Mouse (Mus musculus) ovary, adult 2 months (tissue): ENCODE results near the gene Gba. TPM values are rescaled to one million over a fixed set of nuclear protein-coding genes. Genes with fewer than 3 reads are reported as not detected.

Experiments used
- polyA plus RNA-seq: library from polyadenylated mRNA; depleted of rRNA; stranded (reverse); fragments of >200 nt; gene quantifications from 2 replicates; pipeline ENCODE4 v1.2.3, GENCODE M21; 2012; rRNA removed

Gene Gba
- 61.5 and 89.3 TPM in 2 replicates for polyA plus RNA-seq

GRCm38 (mm10) chr3:89202253-89203141, at the start of gene Gba:
TSS of gene Gba (plus strand) at chr3:89202928.

GRCm38 (mm10) chr3:89159616-89160344, 42.9 kb upstream of the Gba start, which contains the start of gene Hcn3:
TSS of gene Hcn3 (minus strand) at chr3:89160196.

GRCm38 (mm10) chr3:89164506-89165267, 38.0 kb upstream of the Gba start, which contains the start of gene Clk2:
TSS of gene Clk2 (plus strand) at chr3:89164795.

GRCm38 (mm10) chr3:89177242-89178106, 25.3 kb upstream of the Gba start, which contains the start of gene Scamp3:
TSS of gene Scamp3 (plus strand) at chr3:89177473.

GRCm38 (mm10) chr3:89183058-89183958, 19.4 kb upstream of the Gba start, which contains the start of gene Fam189b:
TSS of gene Fam189b (plus strand) at chr3:89183143.

GRCm38 (mm10) chr3:89214681-89215411, 12.1 kb downstream of the Gba start, which contains the start of gene Thbs3:
TSS of gene Thbs3 (plus strand) at chr3:89215180.

GRCm38 (mm10) chr3:89226900-89227299, 24.2 kb downstream of the Gba start, which contains the start of gene Mtx1:
TSS of gene Mtx1 (minus strand) at chr3:89227088.

GRCm38 (mm10) chr3:89228836-89229235, 26.1 kb downstream of the Gba start, which contains the start of gene Muc1:
TSS of gene Muc1 (plus strand) at chr3:89229057.

GRCm38 (mm10) chr3:89245688-89246171, 43.0 kb downstream of the Gba start, which contains the start of gene Krtcap2:
TSS of gene Krtcap2 (plus strand) at chr3:89245966.

GRCm38 (mm10) chr3:89246261-89247100, 43.8 kb downstream of the Gba start, which contains the start of gene Trim46:
TSS of gene Trim46 (minus strand) at chr3:89246309.

Other genes starting within 250 kb of the Gba start
- 36.2 and 37.3 TPM in 2 replicates for gene Rusc1, start 109.6 kb upstream of the Gba start, polyA plus RNA-seq
- gene Gm43738, start 101.8 kb upstream of the Gba start, polyA plus RNA-seq, result not detected in 2 replicates
- 139 and 176 TPM in 2 replicates for gene Fdps, start 101.0 kb upstream of the Gba start, polyA plus RNA-seq
- 2.0 and 8.7 TPM in 2 replicates for gene Pklr, start 66.8 kb upstream of the Gba start, polyA plus RNA-seq
- gene Hcn3, start 42.7 kb upstream of the Gba start, polyA plus RNA-seq, result 9.1 and 13.9 TPM in 2 replicates
- 89.7 and 99.3 TPM in 2 replicates for gene Clk2, start 38.1 kb upstream of the Gba start, polyA plus RNA-seq
- gene Scamp3, start 25.5 kb upstream of the Gba start, polyA plus RNA-seq, result 154 and 183 TPM in 2 replicates
- 63.7 and 65.9 TPM in 2 replicates for gene Fam189b, start 19.8 kb upstream of the Gba start, polyA plus RNA-seq
- 59.8 and 60.5 TPM in 2 replicates for gene Thbs3, start 12.3 kb downstream of the Gba start, polyA plus RNA-seq
- gene Mtx1, start 24.2 kb downstream of the Gba start, polyA plus RNA-seq, result 229 and 256 TPM in 2 replicates
- 16.1 and 33.4 TPM in 2 replicates for gene Muc1, start 26.1 kb downstream of the Gba start, polyA plus RNA-seq
- gene Krtcap2, start 43.0 kb downstream of the Gba start, polyA plus RNA-seq, result 267 and 351 TPM in 2 replicates
- 16.5 and 20.5 TPM in 2 replicates for gene Trim46, start 43.4 kb downstream of the Gba start, polyA plus RNA-seq
- gene Dpm3, start 56.4 kb downstream of the Gba start, polyA plus RNA-seq, result 503 and 662 TPM in 2 replicates
- 203 and 215 TPM in 2 replicates for gene Slc50a1, start 67.6 kb downstream of the Gba start, polyA plus RNA-seq
- 43.0 and 48.2 TPM in 2 replicates for gene Efna1, start 78.2 kb downstream of the Gba start, polyA plus RNA-seq
- gene Efna3, start 120.0 kb downstream of the Gba start, polyA plus RNA-seq, result 1.9 and 5.0 TPM in 2 replicates
- gene Efna4, start 135.1 kb downstream of the Gba start, polyA plus RNA-seq, result 36.4 and 44.7 TPM in 2 replicates
- gene Adam15, start 147.1 kb downstream of the Gba start, polyA plus RNA-seq, result 179 and 187 TPM in 2 replicates
- gene Dcst2, start 159.0 kb downstream of the Gba start, polyA plus RNA-seq, result 0.23 and 0.62 TPM in 2 replicates
- 0.30 and 0.32 TPM in 2 replicates for gene Dcst1, start 162.3 kb downstream of the Gba start, polyA plus RNA-seq
- gene Zbtb7b, start 191.8 kb downstream of the Gba start, polyA plus RNA-seq, result 68.2 and 77.9 TPM in 2 replicates
- 2.0 TPM in 1 of 2 replicates, not detected in the other for gene Lenep, start 199.9 kb downstream of the Gba start, polyA plus RNA-seq
- gene Flad1, start 208.9 kb downstream of the Gba start, polyA plus RNA-seq, result 34.7 and 49.3 TPM in 2 replicates
- 40.3 and 61.0 TPM in 2 replicates for gene Cks1b, start 215.5 kb downstream of the Gba start, polyA plus RNA-seq
- 116 and 134 TPM in 2 replicates for gene Shc1, start 215.5 kb downstream of the Gba start, polyA plus RNA-seq
- gene Pygo2, start 227.3 kb downstream of the Gba start, polyA plus RNA-seq, result 179 and 285 TPM in 2 replicates
- gene Pbxip1, start 233.8 kb downstream of the Gba start, polyA plus RNA-seq, result 80.0 and 83.8 TPM in 2 replicates